Mouse (Mus musculus) kidney, adult 2 months (tissue): ENCODE results near the gene Atrip. TPM values are rescaled to one million over a fixed set of nuclear protein-coding genes. Genes with fewer than 3 reads are reported as not detected.

Experiments used
- DNase-seq: peaks from one replicate; pipeline ENCODE4 v3.0.0; 2021
- H3K27ac ChIP-seq: fragments of 200-500 bp; 2 replicates; pipeline ENCODE4 v1.5.1; 2012; ENCODE audit warnings: low read depth, low read length, control low read depth, inconsistent platforms; ENCODE audit not compliant: insufficient read depth
- H3K27me3 ChIP-seq: fragments of 200-500 bp; replicated peaks from 2 replicates; pipeline ENCODE4 v1.6.1; 2012; ENCODE audit warnings: mild to moderate bottlenecking, moderate library complexity, low read length, inconsistent platforms; ENCODE audit not compliant: control insufficient read depth, insufficient read depth
- H3K36me3 ChIP-seq: fragments of 200-500 bp; 2 replicates; pipeline ENCODE4 v1.6.1; 2012; ENCODE audit warnings: mild to moderate bottlenecking, moderate library complexity, low read length, inconsistent platforms; ENCODE audit not compliant: control insufficient read depth, insufficient read depth
- H3K4me1 ChIP-seq: fragments of 200-500 bp; 2 replicates; pipeline ENCODE4 v1.6.1; 2011; ENCODE audit warnings: low read length; ENCODE audit not compliant: control insufficient read depth, insufficient read depth
- H3K4me3 ChIP-seq: fragments of 200-500 bp; 2 replicates; pipeline ENCODE4 v1.5.1; 2011; ENCODE audit warnings: mild to moderate bottlenecking, low read depth, low read length, control low read depth; ENCODE audit not compliant: insufficient read depth
- CTCF ChIP-seq: fragments of 200-500 bp; conservative IDR thresholded peaks from 2 replicates; pipeline ENCODE4 v1.5.1; 2011; ENCODE audit warnings: low read depth, mild to moderate bottlenecking, control low read depth, low read length, moderate library complexity, mixed read lengths; ENCODE audit not compliant: insufficient read depth, insufficient read length
- POLR2A ChIP-seq: fragments of 200-500 bp; IDR thresholded peaks from one replicate; pipeline ENCODE4 v1.6.1; 2011; ENCODE audit warnings: low read depth, low read length, control low read depth
- WGBS: fragments of 180-500 bp; shearing (Covaris S2); methylation state at CpG from one replicate; pipeline ENCODE4 v1.1.7; 2018; 5-methylcytosine and 5-hydroxymethylcytosine counted together
- polyA plus RNA-seq: library from polyadenylated mRNA; depleted of rRNA; stranded (reverse); fragments of >200 nt; gene quantifications from 2 replicates; pipeline ENCODE4 v1.2.3, GENCODE M21; 2012; rRNA removed

The Atrip gene
- 20.2 and 20.9 TPM in 2 replicates for polyA plus RNA-seq

- Histone ChIP-seq H3K27me3 (no peaks in the 10 kb centered on the region), H3K4me3 (peak within 1 kb of the TSS; percentile 82), H3K4me1 (peaks cover 5% of the 10 kb centered on the region; the same call in 1 of the 2 replicates), H3K27ac (peak within 1 kb of the TSS; percentile 58), H3K36me3 (no peaks in the 10 kb centered on the region; the same call in 1 of the 2 replicates)
- WGBS, result under 1% methylated on average over 57 of the region's 57 CpGs
- peak; percentile 93 for DNase-seq
- peak; percentile 67 for TF ChIP-seq POLR2A
- no peak for TF ChIP-seq CTCF
Observed at GRCm38 (mm10) chr9:109073661-109074573, at the start of gene Atrip. Atrip (minus strand) TSS chr9:109074124.

- Histone ChIP-seq H3K36me3 (no peaks in the 10 kb centered on the region), H3K4me1 (no peaks in the 10 kb centered on the region), H3K27ac (no peak overlapping the region), H3K27me3 (no peaks in the 10 kb centered on the region), H3K4me3 (no peak overlapping the region)
- no peak for TF ChIP-seq POLR2A
- no peak for TF ChIP-seq CTCF
- no peak for DNase-seq
- 39% methylated on average over 6 of the region's 6 CpGs for WGBS
Observed at GRCm38 (mm10) chr9:109123266-109123665, 49.3 kb upstream of the Atrip start.

GRCm38 (mm10) chr9:109122553-109123085, 48.7 kb upstream of the Atrip start:
- Histone ChIP-seq H3K4me3 (no peak overlapping the region), H3K27me3 (no peaks in the 10 kb centered on the region), H3K4me1 (no peaks in the 10 kb centered on the region), H3K27ac (no peak overlapping the region), H3K36me3 (no peaks in the 10 kb centered on the region)
- TF ChIP-seq CTCF (no peak), POLR2A (no peak)
- DNase-seq, result peak; percentile 54
- 45% methylated on average over 2 of the region's 2 CpGs for WGBS

GRCm38 (mm10) chr9:109120956-109121355, 47.0 kb upstream of the Atrip start:
- no peak for TF ChIP-seq POLR2A
- no peak for TF ChIP-seq CTCF
- no peak overlapping the region for H3K4me3 ChIP-seq
- 89% methylated on average over 6 of the region's 6 CpGs for WGBS

GRCm38 (mm10) chr9:109119571-109119970, 45.6 kb upstream of the Atrip start:
- no peaks in the 10 kb centered on the region for H3K27me3 ChIP-seq
- H3K27ac ChIP-seq, result no peak overlapping the region
- no peak overlapping the region for H3K4me3 ChIP-seq
- TF ChIP-seq POLR2A (no peak), CTCF (0 out of 2 replicates have a peak, but pooled peaks have one; percentile 1)
- no peaks in the 10 kb centered on the region for H3K36me3 ChIP-seq
- WGBS, result 75% methylated on average over 9 of the region's 9 CpGs
- H3K4me1 ChIP-seq, result no peaks in the 10 kb centered on the region
- no peak for DNase-seq

More at GRCm38 (mm10) chr9:109120956-109121355, 47.0 kb upstream of the Atrip start:
- Histone ChIP-seq H3K36me3 (no peaks in the 10 kb centered on the region), H3K27me3 (no peaks in the 10 kb centered on the region), H3K27ac (no peak overlapping the region), H3K4me1 (no peaks in the 10 kb centered on the region)
- DNase-seq, result no peak

GRCm38 (mm10) chr9:109118106-109118505, 44.2 kb upstream of the Atrip start:
- TF ChIP-seq CTCF, result no peak
- no peak for TF ChIP-seq POLR2A

GRCm38 (mm10) chr9:109116205-109116604, 42.3 kb upstream of the Atrip start:
- no peaks in the 10 kb centered on the region for H3K36me3 ChIP-seq
- no peak overlapping the region for H3K4me3 ChIP-seq
- H3K27me3 ChIP-seq, result no peaks in the 10 kb centered on the region
- no peak overlapping the region for H3K27ac ChIP-seq
- DNase-seq, result no peak
- 92% methylated on average over 10 of the region's 10 CpGs for WGBS
- TF ChIP-seq CTCF (no peak), POLR2A (no peak)
- H3K4me1 ChIP-seq, result no peaks in the 10 kb centered on the region

More at GRCm38 (mm10) chr9:109118106-109118505, 44.2 kb upstream of the Atrip start:
- peak; percentile 59 for DNase-seq
- Histone ChIP-seq H3K4me3 (no peak overlapping the region), H3K27ac (no peak overlapping the region), H3K27me3 (no peaks in the 10 kb centered on the region), H3K4me1 (no peaks in the 10 kb centered on the region), H3K36me3 (no peaks in the 10 kb centered on the region)
- 70% methylated on average over 4 of the region's 4 CpGs for WGBS
